Mouse (Mus musculus) neural tube, embryonic 11.5 days (tissue): ENCODE measurements at regions not wholly inside any gene's neighbourhood (a gene's known extent, or its start where the extent isn't known, plus 50 kb on each side); places are given as distances from the start of the nearest gene placed in this dataset.
"Not testable (repeated sequence)": the region's sequence is repeated elsewhere in the genome, so short reads cannot be mapped to it uniquely, and the experiment has no call there.

Experiments used
- ATAC-seq: fragments of 200-750 bp; cut with Nextera tagmentation; 2 replicates; pipeline ENCODE4 v1.8.0; 2017; ENCODE audit warnings: moderate number of reproducible peaks, mild to moderate bottlenecking, moderate TSS enrichment, moderate library complexity; ENCODE audit not compliant: insufficient read depth, low FRiP score, low TSS enrichment
- DNase-seq: peaks from one replicate; pipeline ENCODE4 v3.0.0-alpha.2; 2015; ENCODE audit warnings: low spot score
- H3K27ac ChIP-seq: fragments of 300-500 bp; sonication (generic); 2 replicates; pipeline ENCODE4 v1.5.1; 2014; ENCODE audit warnings: low read depth, mild to moderate bottlenecking, low read length
- H3K27me3 ChIP-seq: fragments of 300-500 bp; sonication (generic); 2 replicates; pipeline ENCODE4 v1.6.1; 2014; ENCODE audit warnings: mild to moderate bottlenecking, low read length, mixed read lengths; ENCODE audit not compliant: control insufficient read depth, insufficient read depth
- H3K36me3 ChIP-seq: fragments of 300-500 bp; sonication (generic); 2 replicates; pipeline ENCODE4 v1.6.1; 2014; ENCODE audit warnings: mild to moderate bottlenecking, low read length, moderate library complexity, mixed read lengths; ENCODE audit not compliant: control insufficient read depth, insufficient read depth
- H3K4me1 ChIP-seq: fragments of 300-500 bp; sonication (generic); 2 replicates; pipeline ENCODE4 v1.6.1; 2014; ENCODE audit warnings: low read length, mixed read lengths; ENCODE audit not compliant: control insufficient read depth, insufficient read depth
- H3K4me2 ChIP-seq: fragments of 300-500 bp; sonication (generic); 2 replicates; pipeline ENCODE4 v1.6.1; 2014; ENCODE audit warnings: low read depth, mild to moderate bottlenecking, moderate library complexity
- H3K4me3 ChIP-seq: fragments of 300-500 bp; sonication (generic); 2 replicates; pipeline ENCODE4 v1.5.1; 2014; ENCODE audit warnings: low read depth, low read length
- H3K9ac ChIP-seq: fragments of 300-500 bp; sonication (generic); 2 replicates; pipeline ENCODE4 v1.6.1; 2014; ENCODE audit warnings: mild to moderate bottlenecking, low read length
- H3K9me3 ChIP-seq: fragments of 300-500 bp; sonication (generic); 2 replicates; pipeline ENCODE4 v1.6.1; 2016; ENCODE audit warnings: low read length; ENCODE audit not compliant: control insufficient read depth
- WGBS: fragments of 180-500 bp; shearing (Covaris S2); extraction: QIAGEN DNeasy Blood & Tissue Kit; methylation state at CpG from one replicate; pipeline ENCODE4 v1.1.7; 2014; 5-methylcytosine and 5-hydroxymethylcytosine counted together

- Histone ChIP-seq H3K9ac (no peak overlapping the region), H3K27me3 (no peaks in the 10 kb centered on the region), H3K4me1 (no peaks in the 10 kb centered on the region), H3K27ac (no peak overlapping the region), H3K36me3 (no peaks in the 10 kb centered on the region), H3K9me3 (no peaks in the 10 kb centered on the region), H3K4me3 (no peak overlapping the region), H3K4me2 (no peak overlapping the region)
- WGBS, result 29% methylated on average over 6 of the region's 6 CpGs
- ATAC-seq (no peak), DNase-seq (no peak)
Measured at GRCm38 (mm10) chr14:59051478-59051879, 91.2 kb downstream of the 1700129C05Rik start.

DNA sequence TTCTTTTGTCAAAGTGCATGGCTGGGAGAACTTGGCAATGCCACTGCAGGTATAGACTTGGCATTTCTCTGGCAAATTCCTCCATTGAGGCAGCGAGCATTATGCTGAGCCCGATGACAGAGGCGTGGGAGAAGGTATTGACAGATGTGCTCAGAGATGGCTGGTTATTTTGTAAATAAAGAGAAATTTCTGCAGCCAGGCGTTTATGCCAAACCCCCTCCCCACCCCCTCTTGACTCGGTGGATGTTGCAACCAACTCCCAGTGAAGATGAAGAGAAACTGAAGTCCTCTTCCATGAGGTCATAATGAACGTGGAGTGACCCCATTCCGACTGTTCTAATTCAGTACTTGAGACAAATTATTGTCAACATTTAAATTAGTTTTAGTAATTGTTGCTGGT, 97.0 kb downstream of the 1700129C05Rik start:
- no peak for ATAC-seq
- Histone ChIP-seq H3K4me2 (no peak overlapping the region), H3K27me3 (no peaks in the 10 kb centered on the region), H3K36me3 (no peaks in the 10 kb centered on the region), H3K4me3 (no peak overlapping the region), H3K4me1 (no peaks in the 10 kb centered on the region), H3K9ac (no peak overlapping the region), H3K27ac (no peak overlapping the region), H3K9me3 (no peaks in the 10 kb centered on the region)
- no peak for DNase-seq
- 87% methylated on average over 7 of the region's 7 CpGs for WGBS

GRCm38 (mm10) chr14:59045235-59045634, 97.5 kb downstream of the 1700129C05Rik start:
- DNase-seq (no peak), ATAC-seq (no peak)
- Histone ChIP-seq H3K4me1 (no peaks in the 10 kb centered on the region), H3K27me3 (no peaks in the 10 kb centered on the region), H3K4me3 (no peak overlapping the region), H3K9me3 (no peaks in the 10 kb centered on the region), H3K4me2 (no peak overlapping the region), H3K27ac (no peak overlapping the region), H3K36me3 (no peaks in the 10 kb centered on the region), H3K9ac (no peak overlapping the region)
- WGBS, result 72% methylated on average over 7 of the region's 7 CpGs

GRCm38 (mm10) chr14:59042152-59042551, 100.5 kb downstream of the 1700129C05Rik start:
- Histone ChIP-seq H3K9ac (no peak overlapping the region), H3K4me1 (no peaks in the 10 kb centered on the region), H3K27ac (no peak overlapping the region), H3K4me3 (no peak overlapping the region), H3K9me3 (no peaks in the 10 kb centered on the region), H3K36me3 (no peaks in the 10 kb centered on the region), H3K27me3 (no peaks in the 10 kb centered on the region), H3K4me2 (no peak overlapping the region)
- ATAC-seq (no peak), DNase-seq (no peak)
- WGBS, result 91% methylated on average over 2 of the region's 2 CpGs

DNA sequence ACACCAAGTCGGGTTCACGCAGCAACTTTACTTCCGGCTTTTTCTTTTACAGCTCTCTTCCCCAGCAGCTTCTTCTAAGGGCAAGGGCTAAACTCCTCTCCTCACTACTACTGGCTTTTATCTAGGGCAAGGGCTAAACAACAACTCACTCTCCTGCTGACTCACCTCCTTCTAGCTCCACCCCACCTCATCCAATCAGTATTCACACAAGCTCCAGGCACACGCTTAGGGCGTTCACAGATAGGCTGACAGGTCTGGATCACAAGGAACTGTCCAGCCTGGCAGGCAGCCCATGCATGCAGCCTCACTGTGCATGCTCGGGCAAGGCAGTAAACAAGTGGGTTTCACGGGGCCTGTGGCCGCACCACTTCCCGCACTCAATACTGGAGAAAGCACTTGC, 116.9 kb downstream of the 1700129C05Rik start:
- not testable (repeated sequence) for H3K4me2 ChIP-seq, ATAC-seq, H3K4me1 ChIP-seq, DNase-seq, H3K27me3 ChIP-seq, H3K9me3 ChIP-seq, H3K27ac ChIP-seq, H3K9ac ChIP-seq, H3K36me3 ChIP-seq, H3K4me3 ChIP-seq
- WGBS, result 68% methylated on average over 9 of the region's 9 CpGs

- Histone ChIP-seq H3K27ac (no peak overlapping the region), H3K4me1 (no peaks in the 10 kb centered on the region), H3K4me2 (no peak overlapping the region), H3K4me3 (no peak overlapping the region), H3K9ac (no peak overlapping the region), H3K36me3 (no peaks in the 10 kb centered on the region), H3K27me3 (no peaks in the 10 kb centered on the region), H3K9me3 (no peaks in the 10 kb centered on the region)
- WGBS, result 85% methylated on average over 3 of the region's 3 CpGs
- ATAC-seq, result no peak
- no peak for DNase-seq
Measured at GRCm38 (mm10) chr14:59009534-59009933, 133.2 kb downstream of the 1700129C05Rik start.

DNA sequence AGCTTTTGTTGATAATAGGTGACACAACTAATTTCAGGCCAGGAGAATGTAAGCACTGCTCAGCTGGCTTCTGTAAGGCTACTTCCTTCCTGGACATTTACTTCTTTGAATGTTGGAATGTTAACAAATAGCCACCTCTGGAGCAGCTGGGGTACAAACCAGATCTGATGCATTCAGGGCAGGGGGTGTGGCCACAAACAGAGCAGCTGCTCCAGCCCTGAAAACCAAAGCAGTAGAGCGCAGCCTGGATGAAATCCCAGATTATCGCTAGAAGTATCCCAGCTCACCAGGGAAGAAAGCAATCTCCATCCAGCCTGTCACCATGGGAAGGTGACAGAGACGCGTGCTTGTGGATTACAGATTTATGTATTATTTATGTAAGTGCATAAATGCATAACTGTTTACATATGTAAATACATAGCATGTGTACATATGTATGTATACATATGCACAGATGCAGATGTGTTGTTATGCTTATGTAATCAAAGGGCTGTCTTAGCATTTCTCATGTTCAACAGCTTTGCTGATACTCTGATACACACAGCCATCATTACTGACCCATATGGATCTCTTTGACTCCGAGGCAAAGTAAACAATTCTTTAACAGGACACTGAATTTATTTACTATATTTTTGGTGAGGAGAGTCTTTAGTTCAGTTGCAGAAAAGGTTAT, 143.5 kb downstream of the 1700129C05Rik start:
- Histone ChIP-seq H3K4me1 (no peaks in the 10 kb centered on the region), H3K4me2 (no peak overlapping the region), H3K36me3 (no peaks in the 10 kb centered on the region), H3K9ac (no peak overlapping the region), H3K27ac (no peak overlapping the region), H3K9me3 (no peaks in the 10 kb centered on the region), H3K27me3 (no peaks in the 10 kb centered on the region), H3K4me3 (no peak overlapping the region)
- ATAC-seq (no peak), DNase-seq (no peak)
- WGBS, result 81% methylated on average over 5 of the region's 5 CpGs

- no peaks in the 10 kb centered on the region for H3K4me1 ChIP-seq
- no peak overlapping the region for H3K9ac ChIP-seq
- no peak overlapping the region for H3K4me3 ChIP-seq
- no peak overlapping the region for H3K27ac ChIP-seq
- no peak for DNase-seq
- H3K36me3 ChIP-seq, result no peaks in the 10 kb centered on the region
- 74% methylated on average over 6 of the region's 6 CpGs for WGBS
- no peak for ATAC-seq
- no peaks in the 10 kb centered on the region for H3K27me3 ChIP-seq
- no peaks in the 10 kb centered on the region for H3K9me3 ChIP-seq
- no peak overlapping the region for H3K4me2 ChIP-seq
Measured at GRCm38 (mm10) chr14:58994994-58995393, 147.7 kb downstream of the 1700129C05Rik start.

DNA sequence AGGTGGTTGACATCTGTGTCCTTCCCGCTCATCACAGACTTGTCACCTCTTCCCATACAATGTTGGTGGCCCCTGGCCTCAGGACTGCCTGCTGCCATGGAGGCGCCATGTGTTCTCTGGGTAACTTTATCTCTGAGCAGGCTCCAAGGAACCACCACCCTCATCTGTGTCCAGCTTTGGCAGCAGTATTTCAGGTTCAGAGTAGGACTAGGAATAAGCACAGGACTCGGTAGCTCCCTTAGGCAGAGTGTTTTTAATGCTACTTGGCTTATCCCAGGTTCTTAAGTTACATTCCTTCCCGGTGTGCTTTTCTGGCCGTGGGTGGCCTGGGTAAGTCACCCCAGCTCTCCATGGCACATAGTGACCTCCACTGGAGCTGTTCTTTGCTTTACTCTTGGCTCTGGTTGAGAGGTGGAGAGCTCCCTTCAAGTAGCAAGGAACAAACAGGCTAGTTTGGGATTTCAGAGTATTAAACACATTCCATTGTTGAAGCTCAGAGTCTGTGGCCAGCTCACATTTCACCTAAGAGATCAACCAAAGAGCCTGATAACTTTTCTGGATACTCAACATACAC, 153.0 kb downstream of the 1700129C05Rik start:
- DNase-seq (no peak), ATAC-seq (no peak)
- Histone ChIP-seq H3K4me1 (peaks cover 6% of the 10 kb centered on the region; the same call in 1 of the 2 replicates), H3K36me3 (no peaks in the 10 kb centered on the region), H3K9ac (no peak overlapping the region), H3K4me3 (no peak overlapping the region), H3K27ac (no peak overlapping the region), H3K9me3 (no peaks in the 10 kb centered on the region), H3K27me3 (no peaks in the 10 kb centered on the region), H3K4me2 (no peak overlapping the region)
- WGBS, result 71% methylated on average over 5 of the region's 5 CpGs
